Mouse (Mus musculus): ENCODE data around the gene Cib4. TPM values are rescaled to one million over a fixed set of nuclear protein-coding genes. Genes with fewer than 3 reads are reported as not detected.

Cib4 gene
- total RNA-seq, 2 experiments from 2014 or later: 0.53 to 0.99 TPM

DNA sequence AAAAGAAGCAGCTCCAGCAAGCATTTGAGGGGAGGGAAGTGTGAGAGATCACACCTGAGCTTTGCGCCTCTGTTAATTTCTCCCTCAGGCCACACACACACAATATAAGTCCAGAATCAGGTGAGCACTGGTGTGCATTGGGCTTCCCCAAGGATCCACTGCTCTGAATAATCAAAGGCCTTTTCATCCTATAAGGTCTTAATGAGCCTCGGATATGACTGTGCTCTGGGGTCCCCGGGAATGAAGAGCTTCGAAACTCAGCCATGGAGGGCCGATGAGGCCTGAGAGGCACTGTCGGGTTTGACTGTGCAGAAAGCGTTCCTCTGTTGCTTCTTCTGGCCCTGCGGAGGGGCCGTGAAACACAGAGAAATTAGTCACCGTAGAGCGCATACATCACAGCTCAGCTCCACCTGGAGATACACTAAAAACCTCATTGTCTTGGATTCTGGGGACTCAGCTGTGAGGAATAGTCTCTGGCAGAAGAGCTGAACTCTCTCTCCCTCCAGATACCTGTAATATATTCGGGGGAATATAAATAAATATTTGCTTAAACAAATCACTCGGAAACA is 101.2 kb downstream of the Cib4 start:
- DNase-seq (ENCODE audit: low spot score in 2 of 2): no peak

DNA sequence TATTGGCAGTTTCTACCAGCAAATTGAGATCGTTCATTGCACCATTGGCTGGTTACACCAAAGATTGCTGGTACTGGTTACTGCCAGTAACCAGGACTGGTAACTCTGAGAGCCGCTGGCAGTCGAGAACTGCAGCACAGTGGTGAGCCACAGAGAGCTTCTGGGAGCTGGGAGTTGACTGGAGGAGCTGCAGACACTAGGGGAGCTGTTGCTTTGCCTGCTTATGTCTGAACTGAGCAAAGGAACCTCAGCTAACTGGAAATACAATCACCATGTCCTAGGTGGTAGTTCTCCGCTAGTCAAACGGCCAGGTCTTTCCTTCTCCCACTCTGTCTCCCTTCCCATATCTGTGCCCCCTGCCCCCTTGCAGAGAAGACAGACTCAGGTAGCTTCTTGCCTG is 103.4 kb downstream of the Cib4 start:
- no peak for DNase-seq (ENCODE audit: low spot score in 2 of 2)

DNA sequence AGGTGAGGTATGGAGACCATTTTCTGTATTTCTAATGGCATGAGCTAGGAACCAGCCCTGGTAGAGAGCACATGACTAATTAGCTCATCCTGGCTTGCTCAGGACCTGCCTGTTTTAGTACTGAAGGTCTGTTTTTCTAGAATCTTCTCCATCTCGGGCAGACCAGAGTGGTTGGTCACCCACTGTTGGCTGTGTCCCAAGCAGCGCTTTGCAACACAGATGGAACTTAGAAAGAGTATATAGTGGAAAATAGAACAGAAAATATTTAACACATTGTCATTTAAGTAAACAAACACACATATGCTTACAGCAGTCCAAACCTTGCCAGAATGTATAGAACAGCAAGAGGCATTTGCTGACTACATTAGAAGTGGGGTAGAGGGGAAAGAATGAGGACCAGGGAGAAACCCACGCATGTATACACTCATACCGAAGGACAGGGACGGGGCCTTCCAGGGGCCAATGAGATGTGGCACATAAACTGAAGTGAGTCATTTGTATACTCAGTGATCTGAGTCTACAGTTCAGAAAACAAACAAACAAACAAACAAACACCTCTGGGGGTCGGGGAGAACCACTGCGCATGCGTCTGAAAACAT is 105.2 kb downstream of the Cib4 start:
- DNase-seq (ENCODE audit: low spot score in 2 of 2): no peak

DNA sequence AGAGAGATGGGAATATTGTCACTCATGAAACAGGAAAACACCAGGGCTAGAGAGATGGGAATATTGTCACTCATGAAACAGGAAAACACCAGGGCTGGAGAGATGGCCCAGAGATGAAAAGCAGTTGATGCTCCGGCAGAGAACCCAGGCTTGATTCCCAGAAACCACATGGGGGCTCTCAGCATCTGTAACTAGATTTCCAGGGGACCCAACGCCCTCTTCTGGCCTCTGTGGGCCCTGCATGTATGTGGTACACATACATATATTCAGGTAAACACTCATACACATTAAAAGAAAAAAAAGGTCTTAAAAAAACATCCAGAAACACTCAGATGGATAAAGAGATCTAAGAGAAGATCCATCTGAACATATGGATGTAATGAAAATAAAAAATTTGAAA is 106.7 kb downstream of the Cib4 start:
- DNase-seq (ENCODE audit: low spot score in 2 of 2): no peak

Other genes starting within 250 kb of the Cib4 start
- gene Otof, start 83.9 kb downstream of the Cib4 start, total RNA-seq (2021): under 1 TPM; 0.17 to 0.22 TPM
- not detected for gene 1700001C02Rik, start 79.8 kb downstream of the Cib4 start, total RNA-seq (2021)
- 100 to 1,000 TPM; 684 to 719 TPM for gene Kcnk3, start 42.3 kb upstream of the Cib4 start, total RNA-seq (2021)
- gene Slc35f6, start 102.1 kb upstream of the Cib4 start, total RNA-seq (2021): 10 to 100 TPM; 33.5 to 33.7 TPM
- 10 to 100 TPM; 61.3 to 62.0 TPM for gene Cenpa, start 120.9 kb upstream of the Cib4 start, total RNA-seq (2021)
- 10 to 100 TPM; 10.8 to 16.0 TPM for gene Dpysl5, start 165.7 kb upstream of the Cib4 start, total RNA-seq (2021)